Mouse (Mus musculus) heart, embryonic 14.5 days (tissue): Measurements from ENCODE around the gene Syt2. TPM values are rescaled to one million over a fixed set of nuclear protein-coding genes. Genes with fewer than 3 reads are reported as not detected.

ENCODE experiments used
- ATAC-seq: fragments of 200-750 bp; cut with Nextera tagmentation; 2 replicates; pipeline ENCODE4 v1.8.0; 2017; ENCODE audit warnings: low read depth, moderate TSS enrichment; ENCODE audit not compliant: insufficient number of reproducible peaks, insufficient read depth, low FRiP score
- H3K27ac ChIP-seq, 2 experiments: fragments of 200-500 bp in 1 of 2; fragments of 300-500 bp in 1 of 2; sonication (generic) in 1 of 2; replicated peaks in 1 of 2; 2 replicates each; pipeline ENCODE4 v1.5.1; 2012 to 2014; ENCODE audit warnings: low read depth in 2 of 2, low read length in 2 of 2, control low read depth in 1 of 2, mild to moderate bottlenecking in 1 of 2, mixed read lengths in 1 of 2; ENCODE audit not compliant: control insufficient read depth in 1 of 2, insufficient read depth in 1 of 2
- H3K27me3 ChIP-seq: fragments of 300-500 bp; sonication (generic); 2 replicates; pipeline ENCODE4 v1.6.1; 2014; ENCODE audit warnings: mild to moderate bottlenecking, low read length, control low read depth; ENCODE audit not compliant: control insufficient read depth, insufficient read depth
- H3K36me3 ChIP-seq: fragments of 300-500 bp; sonication (generic); 2 replicates; pipeline ENCODE4 v1.6.1; 2014; ENCODE audit warnings: mild to moderate bottlenecking, control low read depth, low read length, mixed read lengths; ENCODE audit not compliant: control insufficient read depth, insufficient read depth
- H3K4me1 ChIP-seq, 2 experiments: fragments of 200-500 bp in 1 of 2; fragments of 300-500 bp in 1 of 2; sonication (generic) in 1 of 2; 2 replicates each; pipeline ENCODE4 v1.6.1; 2012 to 2014; ENCODE audit warnings: low read length in 2 of 2, control low read depth in 1 of 2, mixed read lengths in 1 of 2; ENCODE audit not compliant: control insufficient read depth in 2 of 2, insufficient read depth in 2 of 2
- H3K4me2 ChIP-seq: fragments of 300-500 bp; sonication (generic); 2 replicates; pipeline ENCODE4 v1.6.1; 2014; ENCODE audit warnings: mild to moderate bottlenecking, low read length
- H3K4me3 ChIP-seq, 2 experiments: fragments of 200-500 bp in 1 of 2; fragments of 300-500 bp in 1 of 2; sonication (generic) in 1 of 2; 2 replicates each; pipeline ENCODE4 v1.5.1; 2012 to 2014; ENCODE audit warnings: low read length in 2 of 2, mild to moderate bottlenecking in 2 of 2, control low read depth in 1 of 2, low read depth in 1 of 2, moderate library complexity in 1 of 2; ENCODE audit not compliant: control insufficient read depth in 1 of 2, insufficient read depth in 1 of 2
- H3K9ac ChIP-seq: fragments of 300-500 bp; sonication (generic); 2 replicates; pipeline ENCODE4 v1.6.1; 2014; ENCODE audit warnings: mild to moderate bottlenecking, low read length
- H3K9me3 ChIP-seq: fragments of 300-500 bp; sonication (generic); 2 replicates; pipeline ENCODE4 v1.6.1; 2016; ENCODE audit warnings: low read length, control low read depth; ENCODE audit not compliant: control insufficient read depth
- WGBS: fragments of 180-500 bp; shearing (Covaris S2); extraction: QIAGEN DNeasy Blood & Tissue Kit; methylation state at CpG from one replicate; pipeline ENCODE4 v1.1.7; 2014; 5-methylcytosine and 5-hydroxymethylcytosine counted together
- polyA plus RNA-seq: library from polyadenylated mRNA; unstranded; fragments of >200 nt; fragmentation: Nextera tagmentation; extraction: Ambion mirVana; gene quantifications from 2 replicates; pipeline ENCODE4 v1.2.1, GENCODE M21; 2014

Gene Syt2
- polyA plus RNA-seq, 1 experiment from 2014 or later, result 0.08 TPM

GRCm38 (mm10) chr1:134650816-134651215, 4.3 kb downstream of the Syt2 start:
- H3K9me3 ChIP-seq, result no peaks in the 10 kb centered on the region
- H3K4me1 ChIP-seq, result peaks cover 5 to 20% of the 10 kb centered on the region in 2 experiments; a peak in 3 of 4 replicates
- WGBS, result 83% methylated on average over 5 of the region's 5 CpGs
- H3K36me3 ChIP-seq, result no peaks in the 10 kb centered on the region
- H3K27me3 ChIP-seq, result peaks cover 59% of the 10 kb centered on the region
- no peak overlapping the region for H3K4me2 ChIP-seq
- H3K27ac ChIP-seq, result no peak overlapping the region
- no peak for ATAC-seq
- no peak overlapping the region for H3K4me3 ChIP-seq
- H3K9ac ChIP-seq, result no peak overlapping the region

- Histone ChIP-seq H3K27me3 (peaks cover 54% of the 10 kb centered on the region), H3K9ac (no peak overlapping the region), H3K4me3 (no peak overlapping the region), H3K9me3 (no peaks in the 10 kb centered on the region), H3K4me2 (no peak overlapping the region), H3K27ac (no peak overlapping the region), H3K36me3 (no peaks in the 10 kb centered on the region), H3K4me1 (peaks cover 2 to 15% of the 10 kb centered on the region in 2 experiments; a peak in 3 of 4 replicates)
- 51% methylated on average over 13 of the region's 13 CpGs for WGBS
- no peak for ATAC-seq
Observed at GRCm38 (mm10) chr1:134651268-134651850, 4.9 kb downstream of the Syt2 start.

GRCm38 (mm10) chr1:134651851-134652398, 5.4 kb downstream of the Syt2 start:
- Histone ChIP-seq H3K27me3 (peaks cover 48% of the 10 kb centered on the region), H3K9me3 (no peaks in the 10 kb centered on the region), H3K4me1 (peaks cover 2 to 10% of the 10 kb centered on the region in 2 experiments; a peak in 3 of 4 replicates), H3K4me3 (no peak overlapping the region), H3K27ac (no peak overlapping the region), H3K9ac (no peak overlapping the region), H3K4me2 (no peak overlapping the region), H3K36me3 (no peaks in the 10 kb centered on the region)
- 0 out of 2 replicates have a peak, but pooled peaks have one; percentile 40 for ATAC-seq
- 28% methylated on average over 4 of the region's 4 CpGs for WGBS

GRCm38 (mm10) chr1:134653603-134654257, 7.3 kb downstream of the Syt2 start:
- Histone ChIP-seq H3K4me3 (no peak overlapping the region), H3K4me1 (peaks cover 2 to 6% of the 10 kb centered on the region in 2 experiments; a peak in 2 of 4 replicates), H3K9ac (no peak overlapping the region), H3K9me3 (no peaks in the 10 kb centered on the region), H3K4me2 (no peak overlapping the region), H3K36me3 (no peaks in the 10 kb centered on the region), H3K27me3 (peaks cover 30% of the 10 kb centered on the region), H3K27ac (no peak overlapping the region)
- ATAC-seq, result no peak
- WGBS, result 22% methylated on average over 10 of the region's 10 CpGs

GRCm38 (mm10) chr1:134658841-134659240, 12.4 kb downstream of the Syt2 start:
- peaks cover 8% of the 10 kb centered on the region for H3K27me3 ChIP-seq
- no peak overlapping the region for H3K4me2 ChIP-seq
- H3K36me3 ChIP-seq, result no peaks in the 10 kb centered on the region
- 13% methylated on average over 7 of the region's 7 CpGs for WGBS
- ATAC-seq, result no peak
- H3K4me3 ChIP-seq, result no peak overlapping the region
- 0 out of 4 replicates have a peak, but pooled peaks cover 0 to 2% of the 10 kb centered on the region in 2 experiments for H3K4me1 ChIP-seq
- H3K9me3 ChIP-seq, result no peaks in the 10 kb centered on the region
- H3K9ac ChIP-seq, result no peak overlapping the region
- no peak overlapping the region for H3K27ac ChIP-seq

GRCm38 (mm10) chr1:134660163-134660562, 13.7 kb downstream of the Syt2 start:
- 67% methylated on average over 7 of the region's 7 CpGs for WGBS
- no peak overlapping the region for H3K4me3 ChIP-seq
- no peak overlapping the region for H3K9ac ChIP-seq
- H3K27me3 ChIP-seq, result no peaks in the 10 kb centered on the region
- no peaks in the 10 kb centered on the region for H3K9me3 ChIP-seq
- H3K4me1 ChIP-seq, result 0 out of 4 replicates have a peak, but pooled peaks cover 0 to 2% of the 10 kb centered on the region in 2 experiments
- H3K4me2 ChIP-seq, result no peak overlapping the region
- H3K27ac ChIP-seq, result no peak overlapping the region
- H3K36me3 ChIP-seq, result no peaks in the 10 kb centered on the region
- ATAC-seq, result no peak

GRCm38 (mm10) chr1:134671234-134672070, 25.0 kb downstream of the Syt2 start:
- no peak overlapping the region for H3K4me3 ChIP-seq
- no peak overlapping the region for H3K27ac ChIP-seq
- no peak for ATAC-seq
- 70% methylated on average over 10 of the region's 10 CpGs for WGBS
- no peak overlapping the region for H3K4me2 ChIP-seq
- H3K36me3 ChIP-seq, result no peaks in the 10 kb centered on the region
- 0 out of 2 replicates have a peak, but pooled peaks cover 10% of the 10 kb centered on the region for H3K27me3 ChIP-seq
- H3K9me3 ChIP-seq, result no peaks in the 10 kb centered on the region
- H3K4me1 ChIP-seq, result no peaks in the 10 kb centered on the region
- no peak overlapping the region for H3K9ac ChIP-seq
